Mouse (Mus musculus): ENCODE measurements around the gene Ngp.

DNA sequence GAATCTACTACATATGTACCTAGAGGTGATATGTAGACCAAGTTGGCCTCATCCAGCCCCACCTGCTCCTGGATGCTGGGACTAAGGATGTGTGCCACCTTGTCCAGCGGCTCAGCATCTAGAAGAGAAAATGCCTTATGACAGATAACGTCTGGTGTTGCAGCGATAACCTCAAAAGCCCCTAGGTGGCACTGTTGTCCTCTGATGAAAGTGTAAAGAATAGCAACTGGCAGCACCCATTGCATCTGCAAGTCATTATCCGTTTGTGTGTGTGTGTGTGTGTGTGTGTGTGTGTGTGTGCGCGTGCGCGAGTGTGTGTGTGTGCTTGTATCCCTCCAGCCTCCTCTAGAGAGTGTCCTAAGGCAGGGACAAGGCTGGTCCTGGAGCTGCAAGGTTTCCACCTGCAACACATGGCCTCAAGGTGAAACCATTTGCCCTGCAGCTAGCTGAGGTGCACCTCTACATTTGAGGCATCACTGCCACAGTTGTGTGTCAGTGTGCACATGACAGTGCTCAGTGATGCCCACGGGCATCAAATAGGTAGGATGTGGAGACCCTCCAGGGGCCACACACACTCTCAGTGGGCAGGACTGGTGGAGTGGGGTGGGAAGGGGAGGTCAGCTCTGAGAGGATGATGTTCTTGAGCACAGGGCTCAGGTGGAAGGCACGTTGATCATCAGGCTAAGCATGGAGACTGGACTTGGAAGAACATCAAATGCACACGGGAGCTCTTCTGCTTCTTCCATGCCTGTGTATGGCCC lies 29.5 kb downstream of the Ngp start:
- peak; percentile 42 for TF ChIP-seq CTCF (IDR thresholded peaks at IDR 0.05; ENCODE audit: control insufficient read depth, insufficient read depth, insufficient read length)
- TF ChIP-seq MAX (IDR thresholded peaks at IDR 0.05), result no peak
